Mouse (Mus musculus): ENCODE data around the gene Slc44a1. TPM values are rescaled to one million over a fixed set of nuclear protein-coding genes. Genes with fewer than 3 reads are reported as not detected.
A peak's percentile ranks its signal among the peaks of the same experiment; 100 is the strongest.

The Slc44a1 gene
- 12.1 and 13.6 TPM in 2 replicates for polyA plus RNA-seq (2015; fragmentation: Nextera tagmentation; extraction: Ambion mirVana)

GRCm38 (mm10) chr4:53440010-53440815 is at the start of gene Slc44a1:
TSS of gene Slc44a1 (plus strand) at chr4:53440413.
- Histone ChIP-seq H3K27ac (replicated peaks) (peak within 1 kb of the TSS; percentile 80), H3K4me1 (replicated peaks) (peaks cover 40% of the 10 kb centered on the region), H3K4me3 (replicated peaks) (peak within 1 kb of the TSS; percentile 71), H3K36me3 (replicated peaks) (no peaks in the 10 kb centered on the region), H3K4me2 (peak within 1 kb of the TSS; percentile 93), H3K9me3 (replicated peaks) (no peaks in the 10 kb centered on the region), H3K9ac (peak within 1 kb of the TSS; percentile 72), H3K27me3 (peaks cover 43% of the 10 kb centered on the region)
- under 1% methylated on average over 115 of the region's 122 CpGs for WGBS (ENCODE audit: insufficient replicate concordance)
- ATAC-seq (ENCODE audit: insufficient read depth): peak; percentile 95

DNA sequence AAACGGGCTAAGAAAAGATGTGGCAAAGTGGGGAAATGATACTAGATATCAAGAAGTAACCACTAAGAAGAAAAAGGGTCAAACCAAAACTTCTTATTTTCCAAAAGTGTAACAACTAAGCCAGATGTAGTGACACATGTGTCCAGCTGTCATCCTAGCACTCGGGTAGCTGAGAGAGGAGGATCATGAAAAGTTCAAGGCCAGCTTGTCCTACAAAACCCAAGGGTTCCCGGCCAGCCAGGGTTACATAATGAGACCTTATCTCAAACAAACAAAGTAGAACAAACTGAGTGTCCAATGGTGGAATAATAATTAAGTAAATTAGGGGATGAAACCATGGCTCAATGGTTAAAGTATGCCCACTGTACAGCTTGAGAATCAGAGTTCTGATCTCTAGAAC is 45.2 kb upstream of the Slc44a1 start:
- Histone ChIP-seq H3K4me1 (replicated peaks) (peaks cover 8% of the 10 kb centered on the region), H3K4me2 (no peak overlapping the region), H3K4me3 (replicated peaks) (no peak overlapping the region), H3K9me3 (replicated peaks) (no peaks in the 10 kb centered on the region), H3K27me3 (no peaks in the 10 kb centered on the region), H3K36me3 (replicated peaks) (no peaks in the 10 kb centered on the region), H3K9ac (no peak overlapping the region), H3K27ac (replicated peaks) (0 out of 2 replicates have a peak overlapping the region, but pooled peaks have one; percentile 14)
- peak; percentile 58 for ATAC-seq (ENCODE audit: insufficient read depth)
- WGBS (ENCODE audit: insufficient replicate concordance): 39% methylated on average over 3 of the region's 3 CpGs

GRCm38 (mm10) chr4:53396623-53397192 is 43.5 kb upstream of the Slc44a1 start:
- ATAC-seq (ENCODE audit: insufficient read depth): no peak
- Histone ChIP-seq H3K4me1 (replicated peaks) (peaks cover 8% of the 10 kb centered on the region), H3K27ac (replicated peaks) (no peak overlapping the region), H3K9ac (no peak overlapping the region), H3K27me3 (no peaks in the 10 kb centered on the region), H3K4me3 (replicated peaks) (no peak overlapping the region), H3K9me3 (replicated peaks) (no peaks in the 10 kb centered on the region), H3K4me2 (no peak overlapping the region), H3K36me3 (replicated peaks) (no peaks in the 10 kb centered on the region)
- 73% methylated on average over 11 of the region's 11 CpGs for WGBS (ENCODE audit: insufficient replicate concordance)

DNA sequence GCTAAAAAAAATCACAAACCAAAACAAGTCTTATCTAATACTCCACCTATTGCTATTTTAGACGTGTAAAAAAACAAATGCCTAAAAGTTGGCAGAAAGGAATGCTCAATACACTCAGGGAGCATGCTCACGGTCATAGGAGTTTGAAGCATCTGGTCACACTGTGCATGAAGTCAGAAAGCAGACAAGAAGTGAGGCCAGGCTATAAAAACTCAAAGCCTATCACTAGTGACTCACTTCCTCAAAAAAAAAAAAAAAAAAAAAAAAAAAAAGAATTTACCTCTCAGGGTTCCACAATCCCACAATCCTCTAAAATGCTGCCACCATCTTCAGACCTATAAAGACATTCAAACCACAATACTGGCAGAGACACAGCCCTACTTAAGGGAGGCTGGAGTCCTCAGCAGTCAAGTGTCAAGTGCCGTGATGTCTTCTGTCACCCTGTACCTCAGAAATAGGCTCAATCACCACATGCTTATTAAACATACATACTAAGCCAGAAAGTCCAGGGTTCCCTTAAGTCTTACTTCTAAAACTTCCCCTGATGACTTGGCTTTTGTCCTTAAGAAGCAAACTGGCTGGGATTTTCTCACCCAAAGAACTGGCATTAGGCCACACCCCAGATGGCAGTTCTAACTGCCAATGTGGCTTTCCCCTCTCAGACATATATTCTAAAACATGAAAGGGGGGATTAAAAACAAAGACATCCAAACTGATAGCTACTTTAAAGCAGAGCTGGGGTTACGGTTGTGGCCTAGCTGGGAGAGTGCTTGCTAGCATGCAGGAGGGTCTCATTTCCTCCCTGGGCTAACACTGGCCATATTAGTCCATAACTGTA is 42.7 kb upstream of the Slc44a1 start:
- 56% methylated on average over 4 of the region's 4 CpGs for WGBS (ENCODE audit: insufficient replicate concordance)
- no peak overlapping the region for H3K9ac ChIP-seq
- no peaks in the 10 kb centered on the region for H3K27me3 ChIP-seq
- no peaks in the 10 kb centered on the region for H3K9me3 ChIP-seq (replicated peaks)
- no peak overlapping the region for H3K4me3 ChIP-seq (replicated peaks)
- no peaks in the 10 kb centered on the region for H3K36me3 ChIP-seq (replicated peaks)
- ATAC-seq (ENCODE audit: insufficient read depth): no peak
- no peak overlapping the region for H3K27ac ChIP-seq (replicated peaks)
- no peak overlapping the region for H3K4me2 ChIP-seq
- H3K4me1 ChIP-seq (replicated peaks): peaks cover 8% of the 10 kb centered on the region

DNA sequence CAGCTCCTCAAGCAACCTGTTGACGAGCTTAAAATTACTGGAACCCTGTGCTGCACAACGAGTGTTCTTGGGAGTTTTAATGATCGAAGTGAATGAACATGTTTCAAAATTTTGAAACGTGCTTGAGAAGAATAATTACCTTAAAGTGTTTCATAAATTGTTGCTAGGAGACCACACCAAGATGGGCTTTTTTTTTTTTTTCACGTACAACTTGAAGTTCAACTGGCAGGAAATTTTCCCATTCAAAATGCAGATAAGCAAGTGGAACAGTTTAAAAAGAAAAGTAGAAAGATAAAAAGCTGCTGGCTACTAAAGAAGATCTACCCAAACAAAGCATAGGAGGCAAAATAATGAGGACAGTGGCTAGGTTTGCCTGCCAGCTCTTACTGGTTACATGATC is 41.7 kb upstream of the Slc44a1 start:
- Histone ChIP-seq H3K4me1 (replicated peaks) (peaks cover 8% of the 10 kb centered on the region), H3K4me3 (replicated peaks) (no peak overlapping the region)
- no peak for ATAC-seq (ENCODE audit: insufficient read depth)

GRCm38 (mm10) chr4:53399428-53399827 is 40.8 kb upstream of the Slc44a1 start:
- Histone ChIP-seq H3K9ac (no peak overlapping the region), H3K4me3 (replicated peaks) (no peak overlapping the region)

More for the DNA sequence above, 41.7 kb upstream of the Slc44a1 start:
- Histone ChIP-seq H3K9me3 (replicated peaks) (no peaks in the 10 kb centered on the region), H3K9ac (no peak overlapping the region), H3K27ac (replicated peaks) (no peak overlapping the region), H3K27me3 (no peaks in the 10 kb centered on the region), H3K4me2 (no peak overlapping the region), H3K36me3 (replicated peaks) (no peaks in the 10 kb centered on the region)
- 46% methylated on average over 5 of the region's 5 CpGs for WGBS (ENCODE audit: insufficient replicate concordance)

GRCm38 (mm10) chr4:53403386-53403785 is 36.8 kb upstream of the Slc44a1 start:
- Histone ChIP-seq H3K4me2 (no peak overlapping the region), H3K4me3 (replicated peaks) (no peak overlapping the region), H3K9me3 (replicated peaks) (no peaks in the 10 kb centered on the region), H3K9ac (no peak overlapping the region), H3K36me3 (replicated peaks) (no peaks in the 10 kb centered on the region), H3K27ac (replicated peaks) (no peak overlapping the region), H3K4me1 (replicated peaks) (no peaks in the 10 kb centered on the region), H3K27me3 (no peaks in the 10 kb centered on the region)
- ATAC-seq (ENCODE audit: insufficient read depth): no peak
- WGBS (ENCODE audit: insufficient replicate concordance): 75% methylated on average over 12 of the region's 12 CpGs

More at GRCm38 (mm10) chr4:53399428-53399827, 40.8 kb upstream of the Slc44a1 start:
- Histone ChIP-seq H3K9me3 (replicated peaks) (no peaks in the 10 kb centered on the region), H3K4me2 (no peak overlapping the region), H3K4me1 (replicated peaks) (peaks cover 8% of the 10 kb centered on the region), H3K27ac (replicated peaks) (no peak overlapping the region), H3K36me3 (replicated peaks) (no peaks in the 10 kb centered on the region), H3K27me3 (no peaks in the 10 kb centered on the region)
- WGBS (ENCODE audit: insufficient replicate concordance): 81% methylated on average over 1 of the region's 1 CpGs
- ATAC-seq (ENCODE audit: insufficient read depth): no peak

DNA sequence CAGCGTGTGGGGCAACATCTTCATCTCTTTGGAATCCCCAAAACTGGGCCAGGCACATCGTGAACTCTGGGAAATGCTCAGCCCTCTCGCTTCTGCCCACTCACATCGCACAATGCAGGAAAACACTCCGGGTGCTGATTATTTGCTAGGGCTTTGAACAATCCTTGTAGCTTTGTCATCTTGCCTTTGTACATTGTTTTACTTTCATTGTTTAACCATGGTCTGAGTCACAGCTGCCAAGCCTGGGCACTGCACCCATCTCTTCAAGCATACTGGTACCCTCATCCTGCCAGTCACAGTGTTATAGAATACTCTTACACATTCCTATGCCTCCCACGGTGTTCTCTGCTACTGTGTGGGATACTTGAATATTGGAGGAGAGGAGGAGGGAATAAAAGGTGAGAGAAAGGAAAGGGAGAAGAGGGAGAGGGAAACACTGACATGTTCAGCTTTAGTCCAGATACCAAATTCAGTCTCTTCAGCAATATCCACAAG is 35.7 kb upstream of the Slc44a1 start:
- H3K4me2 ChIP-seq: no peak overlapping the region
- no peaks in the 10 kb centered on the region for H3K9me3 ChIP-seq (replicated peaks)
- no peak overlapping the region for H3K4me3 ChIP-seq (replicated peaks)
- H3K27me3 ChIP-seq: no peaks in the 10 kb centered on the region
- ATAC-seq (ENCODE audit: insufficient read depth): no peak
- no peak overlapping the region for H3K9ac ChIP-seq
- 71% methylated on average over 6 of the region's 6 CpGs for WGBS (ENCODE audit: insufficient replicate concordance)
- no peaks in the 10 kb centered on the region for H3K4me1 ChIP-seq (replicated peaks)
- no peak overlapping the region for H3K27ac ChIP-seq (replicated peaks)
- H3K36me3 ChIP-seq (replicated peaks): no peaks in the 10 kb centered on the region

DNA sequence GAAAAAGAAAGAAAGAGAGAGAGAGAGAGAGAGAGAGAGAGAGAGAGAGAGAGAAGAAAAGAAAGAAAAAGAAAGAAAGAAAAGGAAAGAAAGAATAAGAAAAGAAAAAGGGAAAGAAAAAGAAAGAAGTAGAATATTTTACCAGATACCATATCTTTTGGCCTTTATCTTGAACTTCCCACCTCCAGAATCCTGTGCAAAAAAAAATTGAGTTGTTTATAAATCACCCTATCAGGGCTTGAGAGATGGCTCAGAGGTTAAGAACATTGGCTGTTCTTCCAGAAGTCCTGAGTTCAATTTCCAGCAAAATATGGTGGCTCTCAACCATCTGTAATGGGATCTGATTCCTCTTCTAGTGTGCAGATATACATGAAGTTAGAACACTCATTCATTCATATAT is 33.3 kb upstream of the Slc44a1 start:
- no peaks in the 10 kb centered on the region for H3K27me3 ChIP-seq
- no peak overlapping the region for H3K4me2 ChIP-seq

DNA sequence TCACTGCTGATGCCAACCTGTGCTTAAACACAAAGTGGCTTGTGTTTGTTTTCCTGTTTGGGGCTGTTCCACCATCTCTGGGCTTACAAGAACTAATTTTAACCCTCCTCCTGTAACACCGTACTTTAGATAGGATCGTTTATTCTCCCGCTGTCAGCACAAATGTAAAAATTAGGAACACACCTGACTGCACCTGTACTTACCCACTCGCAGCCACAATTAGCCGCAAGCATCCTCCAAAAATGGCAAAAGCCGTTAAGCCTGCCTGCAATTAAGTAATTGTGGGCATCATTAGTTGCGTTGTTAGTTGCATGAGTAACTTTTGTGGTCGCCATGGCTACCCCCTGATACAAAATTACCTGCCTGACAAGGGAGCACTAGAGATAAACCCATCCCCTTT is 31.4 kb upstream of the Slc44a1 start:
- Histone ChIP-seq H3K36me3 (replicated peaks) (no peaks in the 10 kb centered on the region), H3K4me1 (replicated peaks) (peaks cover 19% of the 10 kb centered on the region), H3K4me3 (replicated peaks) (no peak overlapping the region), H3K27me3 (no peaks in the 10 kb centered on the region), H3K4me2 (no peak overlapping the region), H3K27ac (replicated peaks) (no peak overlapping the region), H3K9me3 (replicated peaks) (no peaks in the 10 kb centered on the region), H3K9ac (no peak overlapping the region)
- ATAC-seq (ENCODE audit: insufficient read depth): no peak
- 60% methylated on average over 8 of the region's 8 CpGs for WGBS (ENCODE audit: insufficient replicate concordance)

More for the DNA sequence above, 33.3 kb upstream of the Slc44a1 start:
- ATAC-seq (ENCODE audit: insufficient read depth): no peak
- Histone ChIP-seq H3K9ac (no peak overlapping the region), H3K4me3 (replicated peaks) (no peak overlapping the region), H3K36me3 (replicated peaks) (no peaks in the 10 kb centered on the region), H3K4me1 (replicated peaks) (0 out of 2 replicates have a peak, but pooled peaks cover 4% of the 10 kb centered on the region), H3K9me3 (replicated peaks) (no peaks in the 10 kb centered on the region), H3K27ac (replicated peaks) (no peak overlapping the region)

Measured in liver, embryonic 15.5 days (tissue).